Mouse (Mus musculus) mouse embryonic stem cell (cell line): ENCODE data around the gene Mtrf1.
"Not testable (repeated sequence)": the region's sequence is repeated elsewhere in the genome, so short reads cannot be mapped to it uniquely, and the experiment has no call there.

Experiments used
- in situ Hi-C, 2 experiments: fragments of 300-500 bp; cut with MboI; formaldehyde crosslinking; loops; 1 replicate in 1 of 2; 3 replicates in 1 of 2; pipeline ENCODE4 v1.14.3; 2019 to 2020; ENCODE audit warnings: low sequenced_read_pairs in 2 of 2, low pct_unique_long_range_greater_than_20kb in 1 of 2, mixed read lengths in 1 of 2; ENCODE audit not compliant: unreplicated experiment in 1 of 2

The Mtrf1 gene

DNA sequence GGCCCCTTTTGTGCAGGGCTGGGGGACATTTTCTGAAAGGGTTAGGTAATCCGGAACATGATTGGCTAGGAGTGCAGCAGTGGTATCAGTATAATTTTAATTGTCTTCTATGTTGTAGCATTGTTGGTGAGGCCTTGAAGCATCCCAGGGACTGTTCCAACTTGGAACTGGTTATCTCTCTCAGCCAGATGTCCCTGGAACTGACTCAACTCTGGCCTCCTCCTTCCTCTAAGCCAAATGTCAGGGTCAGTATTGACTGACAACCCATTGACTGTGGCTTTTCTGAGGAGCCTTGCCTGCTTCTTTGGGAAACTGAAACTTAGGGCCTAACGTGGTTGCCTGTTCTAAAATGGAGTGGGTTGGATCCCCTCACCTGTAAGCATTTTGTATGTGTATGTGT lies 43.1 kb downstream of the Mtrf1 start:
- in situ Hi-C loops: no loop called here

DNA sequence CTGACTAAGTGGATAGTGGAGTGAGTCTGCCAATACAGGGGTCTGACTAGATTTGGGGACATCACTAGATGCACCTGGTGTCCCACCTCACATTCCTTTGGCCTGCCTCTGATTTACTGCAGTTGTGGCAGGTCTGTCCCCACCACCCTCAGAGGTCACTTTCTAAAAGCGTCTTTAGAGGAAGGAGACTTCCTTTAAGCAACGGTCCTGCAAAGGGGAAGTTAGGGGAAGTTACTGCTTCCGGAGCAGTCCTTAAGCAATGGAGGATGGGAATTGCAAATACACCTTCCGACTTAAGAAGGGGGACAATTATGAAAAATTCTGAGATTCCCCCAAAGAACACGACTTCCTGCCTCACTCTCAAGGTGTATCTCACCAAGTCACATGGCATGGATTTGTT lies 43.9 kb downstream of the Mtrf1 start:
- in situ Hi-C loops: no loop called here

DNA sequence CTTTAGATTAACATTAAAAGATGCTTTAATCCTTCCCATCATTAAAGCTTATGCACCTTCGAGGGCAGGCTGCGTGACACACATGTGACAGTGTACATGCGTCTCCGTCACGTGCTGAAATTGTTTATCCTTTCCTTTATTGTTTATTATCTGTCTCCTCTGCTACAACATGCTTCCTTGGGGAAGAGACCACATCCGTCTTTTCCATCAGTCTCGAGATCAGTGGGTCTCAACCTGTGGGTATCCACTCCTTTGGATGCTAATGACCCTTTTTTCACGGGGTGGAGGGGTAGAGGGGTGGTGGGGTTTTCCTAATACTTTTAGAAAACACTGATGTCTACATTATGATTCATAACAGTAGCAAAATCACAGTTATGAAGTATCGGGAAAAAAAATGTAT lies 47.0 kb downstream of the Mtrf1 start:
- in situ Hi-C loops: no loop called here

DNA sequence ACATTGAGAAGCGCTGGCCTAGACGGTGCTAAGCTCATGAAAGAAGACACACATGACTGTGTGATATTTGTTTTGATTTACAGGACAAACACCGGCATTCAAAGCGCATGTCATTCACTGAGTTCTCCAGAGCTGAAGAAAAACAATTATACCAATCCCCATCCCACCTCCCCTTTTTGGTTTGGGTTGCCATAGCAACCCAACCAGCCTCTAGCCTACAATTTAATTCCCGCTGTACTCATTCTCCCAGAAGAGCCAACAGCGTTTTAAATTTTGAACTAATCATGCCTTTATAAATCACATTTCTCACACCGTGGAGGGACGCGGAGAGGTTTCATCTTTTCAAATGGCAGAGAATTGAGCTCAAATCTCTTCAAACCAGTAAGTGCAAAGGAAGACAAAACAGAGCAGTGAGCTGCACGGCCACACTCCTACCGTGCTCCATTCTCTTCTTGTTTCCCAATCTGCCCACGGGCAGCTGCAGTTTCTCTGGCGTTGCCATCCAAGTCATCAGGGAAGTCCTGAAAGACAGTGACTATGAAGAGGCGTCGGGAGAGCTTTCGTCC lies 47.6 kb downstream of the Mtrf1 start:
- in situ Hi-C loops: no loop called here

DNA sequence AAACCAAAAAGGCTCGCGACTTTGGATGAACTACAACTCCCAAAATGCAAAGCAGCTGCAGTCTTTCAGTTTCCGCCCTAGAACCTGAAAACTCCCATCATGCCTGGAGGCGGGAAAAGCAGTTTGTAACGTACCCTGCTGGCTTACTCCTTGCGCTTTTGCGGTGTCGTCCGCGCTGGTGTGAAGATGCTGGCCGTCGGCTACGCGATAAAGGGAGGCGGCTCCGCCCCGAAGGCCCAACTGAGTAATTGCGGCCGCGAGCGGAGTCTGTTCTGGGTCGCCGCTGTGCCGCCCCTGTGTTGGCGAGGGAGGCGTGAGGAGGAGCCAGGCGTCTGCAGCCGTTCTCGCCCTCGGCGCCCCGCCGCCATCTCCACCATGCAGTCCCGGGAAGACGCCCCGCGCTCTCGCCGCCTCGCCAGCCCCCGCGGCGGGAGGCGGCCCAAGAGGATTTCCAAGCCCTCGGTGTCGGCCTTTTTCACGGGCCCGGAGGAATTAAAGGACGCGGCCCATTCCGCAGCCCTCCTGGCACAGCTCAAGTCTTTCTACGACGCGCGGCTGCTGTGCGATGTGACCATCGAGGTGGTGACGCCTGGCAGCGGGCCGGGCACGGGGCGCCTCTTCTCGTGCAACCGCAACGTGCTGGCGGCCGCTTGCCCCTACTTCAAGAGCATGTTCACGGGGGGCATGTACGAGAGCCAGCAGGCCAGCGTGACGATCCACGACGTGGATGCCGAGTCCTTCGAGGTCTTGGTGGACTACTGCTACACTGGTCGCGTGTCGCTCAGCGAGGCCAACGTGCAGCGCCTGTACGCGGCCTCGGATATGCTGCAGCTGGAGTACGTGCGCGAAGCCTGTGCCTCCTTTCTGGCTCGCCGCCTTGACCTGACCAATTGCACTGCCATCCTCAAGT lies 54.4 kb downstream of the Mtrf1 start, which contains the start of gene Kbtbd6:
Kbtbd6 (plus strand) TSS at position 155 of the 910 bp plus-strand sequence.
- in situ Hi-C loops: not testable (repeated sequence)

DNA sequence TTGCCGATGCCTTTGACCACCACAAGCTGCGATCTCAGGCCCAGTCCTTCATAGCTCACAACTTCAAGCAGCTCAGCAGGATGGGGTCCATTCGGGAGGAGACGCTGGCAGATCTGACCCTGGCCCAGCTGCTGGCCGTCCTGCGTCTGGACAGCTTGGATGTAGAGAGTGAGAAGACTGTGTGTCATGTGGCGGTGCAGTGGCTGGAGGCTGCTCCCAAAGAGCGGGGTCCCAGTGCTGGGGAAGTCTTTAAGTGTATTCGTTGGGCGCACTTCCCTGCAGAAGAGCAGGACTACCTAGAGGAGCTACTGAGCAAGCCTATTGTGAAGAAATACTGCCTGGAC lies 55.0 kb downstream of the Mtrf1 start:
- in situ Hi-C loops: not testable (repeated sequence)

DNA sequence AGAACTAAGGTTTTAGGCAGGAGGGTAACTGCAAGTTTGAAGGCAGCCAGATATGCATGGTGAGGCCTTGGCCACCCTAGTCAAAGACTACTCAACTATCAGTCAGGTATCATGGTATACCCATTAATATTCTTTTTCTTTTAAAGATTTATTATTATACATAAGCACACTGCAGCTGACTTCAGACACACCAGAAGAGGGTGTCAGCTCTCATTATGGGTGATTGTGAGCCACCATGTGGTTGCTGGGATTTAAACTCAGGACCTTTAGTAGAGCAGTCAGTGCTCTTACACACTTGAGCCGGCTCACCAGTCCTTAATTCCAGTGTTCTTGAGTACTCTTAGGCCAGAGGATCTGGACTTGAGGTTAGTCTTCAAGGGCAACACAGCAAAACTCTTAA lies 62.8 kb downstream of the Mtrf1 start:
- in situ Hi-C loops: loop anchor here (5.0 to 10.0 kb wide), 2 partner anchors 63 to 66 kb away; partner anchors contain the start of genes Mtrf1 (in 2 of the 2) and Naa16 (in 1 of the 2)

DNA sequence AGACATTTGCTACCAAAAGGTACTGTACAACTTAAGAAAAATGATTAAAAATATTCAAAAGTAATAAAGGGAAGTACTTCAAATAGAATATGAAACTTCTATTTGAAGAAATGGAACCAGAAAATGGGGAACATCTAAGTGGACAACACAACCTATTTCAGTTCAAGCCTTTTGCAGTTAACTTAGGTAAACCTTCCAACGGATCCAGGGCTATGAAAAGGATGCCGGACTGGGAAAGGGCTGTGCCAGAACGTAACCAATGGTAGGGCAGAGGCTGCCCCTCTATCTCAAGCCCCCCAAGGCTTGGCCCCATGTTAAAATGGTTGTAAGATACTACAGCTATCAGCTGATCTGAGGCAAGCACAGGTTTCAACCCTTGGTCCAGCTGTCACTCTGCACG lies 63.4 kb downstream of the Mtrf1 start:
- in situ Hi-C loops: loop anchor here (5.0 to 10.0 kb wide), 2 partner anchors 64 to 66 kb away; partner anchors contain the start of genes Mtrf1 (in 2 of the 2) and Naa16 (in 1 of the 2)

DNA sequence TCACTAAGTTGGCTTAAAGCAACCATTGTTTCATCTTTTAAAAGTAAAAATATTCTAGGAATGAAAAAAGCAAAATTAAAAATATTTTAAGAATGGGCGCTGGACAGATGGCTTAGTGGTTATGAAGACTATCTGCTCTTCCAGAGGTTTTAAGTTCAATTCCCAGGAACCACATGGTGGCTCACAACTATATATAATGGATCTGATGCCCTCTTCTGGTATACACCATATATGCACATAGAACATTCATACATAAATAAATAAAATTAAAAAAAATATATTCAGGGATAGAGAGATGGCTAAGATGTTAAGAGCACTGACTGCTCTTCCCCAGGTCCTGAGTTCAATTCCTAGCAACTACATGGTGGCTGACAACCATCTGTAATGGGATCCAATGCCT lies 68.1 kb downstream of the Mtrf1 start:
- in situ Hi-C loops: loop anchor here in 1 of 2 experiments (10.0 kb wide), 1 partner anchor 71 kb away; the partner anchor contains the start of genes Mtrf1 and Naa16

DNA sequence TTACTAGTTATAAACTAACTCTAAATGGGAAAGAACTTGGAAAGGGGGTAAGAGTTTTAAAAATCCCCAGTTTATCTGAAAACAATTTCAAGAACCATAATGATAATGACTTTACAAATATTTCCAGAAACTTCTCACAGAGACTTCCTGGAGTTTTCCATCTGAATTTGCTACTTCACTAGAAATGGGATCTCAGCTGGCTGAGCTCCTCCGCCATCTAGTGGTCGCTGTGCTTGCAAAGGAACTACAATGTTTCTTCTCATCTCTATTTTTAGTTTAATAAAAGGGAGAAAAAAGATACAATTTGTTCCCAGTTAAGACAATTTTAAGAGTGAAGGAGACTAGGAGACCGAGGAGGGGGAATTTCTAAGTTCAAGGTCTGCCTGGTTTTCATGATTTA lies 70.0 kb downstream of the Mtrf1 start:
- in situ Hi-C loops: loop anchor here in 1 of 2 experiments (10.0 kb wide), 1 partner anchor 73 kb away; the partner anchor contains the start of genes Mtrf1 and Naa16
